Mouse (Mus musculus) olfactory bulb, adult 2 months (tissue): ENCODE measurements around the gene Col4a2.

Experiments used
- CTCF ChIP-seq: fragments of 200-500 bp; IDR thresholded peaks from 2 replicates; pipeline ENCODE4 v1.5.1; 2012; ENCODE audit warnings: low read depth, mild to moderate bottlenecking, low read length, moderate library complexity; ENCODE audit not compliant: insufficient read depth
- POLR2A ChIP-seq: fragments of 200-500 bp; IDR thresholded peaks from 2 replicates; pipeline ENCODE4 v1.6.1; 2012; ENCODE audit warnings: mild to moderate bottlenecking, low read depth, low read length, moderate library complexity; ENCODE audit not compliant: insufficient read depth

GRCm38 (mm10) chr8:11430688-11431087 lies 118.1 kb downstream of the Col4a2 start:
- TF ChIP-seq POLR2A (no peak), CTCF (no peak)
